Mouse (Mus musculus) liver, postnatal 0 days (tissue): ENCODE results near the gene Gsx2. TPM values are rescaled to one million over a fixed set of nuclear protein-coding genes. Genes with fewer than 3 reads are reported as not detected.

Experiments
- ATAC-seq: fragments of 200-750 bp; cut with Nextera tagmentation; 2 replicates; pipeline ENCODE4 v1.8.0; 2017; ENCODE audit warnings: mild to moderate bottlenecking, moderate library complexity
- DNase-seq: peaks from one replicate; pipeline ENCODE4 v3.0.0-alpha.2; 2016
- H3K27ac ChIP-seq: fragments of 300-500 bp; sonication (generic); 2 replicates; pipeline ENCODE4 v1.5.1; 2014; ENCODE audit warnings: antibody characterized with exemption, moderate library complexity, mild to moderate bottlenecking, low read depth
- H3K27me3 ChIP-seq: fragments of 300-500 bp; sonication (generic); 2 replicates; pipeline ENCODE4 v1.6.1; 2014; ENCODE audit warnings: low read length, control low read depth, mixed read lengths; ENCODE audit not compliant: insufficient read depth
- H3K36me3 ChIP-seq: fragments of 300-500 bp; sonication (generic); replicated peaks from 2 replicates; pipeline ENCODE4 v1.6.1; 2014; ENCODE audit warnings: mild to moderate bottlenecking, control low read depth, low read length, moderate library complexity, mixed read lengths; ENCODE audit not compliant: insufficient read depth
- H3K4me1 ChIP-seq: fragments of 300-500 bp; sonication (generic); 2 replicates; pipeline ENCODE4 v1.6.1; 2014; ENCODE audit warnings: antibody characterized with exemption, mild to moderate bottlenecking, control low read depth; ENCODE audit not compliant: insufficient read depth
- H3K4me2 ChIP-seq: fragments of 300-500 bp; sonication (generic); 2 replicates; pipeline ENCODE4 v1.6.1; 2014; ENCODE audit warnings: low read depth, mild to moderate bottlenecking, low read length, moderate library complexity, mixed read lengths
- H3K4me3 ChIP-seq: fragments of 300-500 bp; sonication (generic); 2 replicates; pipeline ENCODE4 v1.5.1; 2014; ENCODE audit warnings: low read depth, low read length
- H3K9ac ChIP-seq: fragments of 300-500 bp; sonication (generic); replicated peaks from 2 replicates; pipeline ENCODE4 v1.6.1; 2014; ENCODE audit warnings: mild to moderate bottlenecking, moderate library complexity
- H3K9me3 ChIP-seq: fragments of 300-500 bp; sonication (generic); 2 replicates; pipeline ENCODE4 v1.6.1; 2016; ENCODE audit warnings: mild to moderate bottlenecking, control low read depth, low read length, mixed read lengths
- CTCF ChIP-seq: sonication (generic); IDR thresholded peaks from 2 replicates; pipeline ENCODE4 v1.5.1; 2016; ENCODE audit warnings: antibody characterized with exemption, low read depth
- EP300 ChIP-seq: IDR thresholded peaks from 2 replicates; pipeline ENCODE4 v1.6.1; 2016; ENCODE audit warnings: antibody characterized with exemption, low read depth, mild to moderate bottlenecking
- WGBS: fragments of 180-500 bp; shearing (Covaris S2); extraction: QIAGEN DNeasy Blood & Tissue Kit; methylation state at CpG from one replicate; pipeline ENCODE4 v1.1.7; 2014; ENCODE audit not compliant: insufficient replicate concordance; 5-methylcytosine and 5-hydroxymethylcytosine counted together
- polyA plus RNA-seq: library from polyadenylated mRNA; unstranded; fragments of >200 nt; fragmentation: Nextera tagmentation; extraction: Ambion mirVana; gene quantifications from 2 replicates; pipeline ENCODE4 v1.2.1, GENCODE M21; 2015

Gene Gsx2
- polyA plus RNA-seq, 1 experiment from 2014 or later: not detected

- H3K27me3 ChIP-seq: no peaks in the 10 kb centered on the region
- no peak for DNase-seq
- no peak overlapping the region for H3K9ac ChIP-seq
- no peaks in the 10 kb centered on the region for H3K4me1 ChIP-seq
- H3K4me2 ChIP-seq: no peak overlapping the region
- no peaks in the 10 kb centered on the region for H3K9me3 ChIP-seq
- 84% methylated on average over 3 of the region's 3 CpGs for WGBS
- H3K4me3 ChIP-seq: no peak overlapping the region
- TF ChIP-seq CTCF: no peak
- TF ChIP-seq EP300: no peak
- H3K36me3 ChIP-seq: no peaks in the 10 kb centered on the region
- no peak for ATAC-seq
- no peak overlapping the region for H3K27ac ChIP-seq
Measured at GRCm38 (mm10) chr5:75106511-75106910, 31.1 kb downstream of the Gsx2 start.

GRCm38 (mm10) chr5:75109368-75109767 is 34.0 kb downstream of the Gsx2 start:
- Histone ChIP-seq H3K4me1 (no peaks in the 10 kb centered on the region), H3K4me3 (no peak overlapping the region), H3K9me3 (no peaks in the 10 kb centered on the region), H3K9ac (no peak overlapping the region), H3K36me3 (no peaks in the 10 kb centered on the region), H3K27ac (no peak overlapping the region), H3K4me2 (no peak overlapping the region), H3K27me3 (no peaks in the 10 kb centered on the region)
- TF ChIP-seq CTCF: no peak
- no peak for TF ChIP-seq EP300
- ATAC-seq (no peak), DNase-seq (no peak)
- WGBS: 37% methylated on average over 5 of the region's 5 CpGs

GRCm38 (mm10) chr5:75111781-75112180 is 36.4 kb downstream of the Gsx2 start:
- no peak for ATAC-seq
- TF ChIP-seq EP300: no peak
- no peak for TF ChIP-seq CTCF

GRCm38 (mm10) chr5:75118840-75119239 is 43.4 kb downstream of the Gsx2 start:
- WGBS: 62% methylated on average over 7 of the region's 7 CpGs
- Histone ChIP-seq H3K9me3 (no peaks in the 10 kb centered on the region), H3K36me3 (no peaks in the 10 kb centered on the region), H3K27ac (no peak overlapping the region), H3K4me3 (no peak overlapping the region), H3K9ac (no peak overlapping the region), H3K4me1 (no peaks in the 10 kb centered on the region), H3K4me2 (no peak overlapping the region), H3K27me3 (no peaks in the 10 kb centered on the region)
- TF ChIP-seq EP300 (no peak), CTCF (peak; percentile 68)
- no peak for ATAC-seq
- DNase-seq: peak; percentile 24

More at GRCm38 (mm10) chr5:75111781-75112180, 36.4 kb downstream of the Gsx2 start:
- DNase-seq: no peak
- no peak overlapping the region for H3K4me3 ChIP-seq
- H3K9ac ChIP-seq: no peak overlapping the region
- H3K4me2 ChIP-seq: no peak overlapping the region
- no peaks in the 10 kb centered on the region for H3K9me3 ChIP-seq
- H3K4me1 ChIP-seq: no peaks in the 10 kb centered on the region
- 55% methylated on average over 5 of the region's 5 CpGs for WGBS
- no peaks in the 10 kb centered on the region for H3K36me3 ChIP-seq
- H3K27me3 ChIP-seq: no peaks in the 10 kb centered on the region
- H3K27ac ChIP-seq: no peak overlapping the region

- no peak overlapping the region for H3K9ac ChIP-seq
- no peak overlapping the region for H3K4me3 ChIP-seq
- H3K4me1 ChIP-seq: no peaks in the 10 kb centered on the region
- H3K27me3 ChIP-seq: no peaks in the 10 kb centered on the region
- 44% methylated on average over 5 of the region's 5 CpGs for WGBS
- H3K36me3 ChIP-seq: no peaks in the 10 kb centered on the region
- H3K4me2 ChIP-seq: no peak overlapping the region
- ATAC-seq: no peak
- DNase-seq: no peak
- H3K27ac ChIP-seq: no peak overlapping the region
- TF ChIP-seq EP300 (no peak), CTCF (no peak)
- no peaks in the 10 kb centered on the region for H3K9me3 ChIP-seq
Measured at GRCm38 (mm10) chr5:75121646-75122045, 46.2 kb downstream of the Gsx2 start.

Other genes starting within 250 kb of the Gsx2 start
- gene Chic2, start 30.8 kb upstream of the Gsx2 start, polyA plus RNA-seq: 27.8 and 32.8 TPM in 2 replicates
- 1.3 TPM in 2 replicates for gene Pdgfra, start 76.7 kb downstream of the Gsx2 start, polyA plus RNA-seq